Mouse (Mus musculus) forebrain, embryonic 11.5 days (tissue): Measurements from ENCODE around the gene Slc12a6. TPM values are rescaled to one million over a fixed set of nuclear protein-coding genes. Genes with fewer than 3 reads are reported as not detected.
A peak's percentile ranks its signal among the peaks of the same experiment; 100 is the strongest.

ENCODE experiments used
- ATAC-seq: fragments of 200-750 bp; cut with Nextera tagmentation; replicated peaks from 2 replicates; pipeline ENCODE4 v1.8.0; 2017; ENCODE audit warnings: moderate TSS enrichment; ENCODE audit not compliant: low FRiP score
- DNase-seq: peaks from one replicate; pipeline ENCODE4 v3.0.0-alpha.2; 2017; ENCODE audit warnings: low spot score
- H3K27ac ChIP-seq: fragments of 300-500 bp; sonication (generic); 2 replicates; pipeline ENCODE4 v1.5.1; 2014; ENCODE audit warnings: low read depth, low read length
- H3K27me3 ChIP-seq: fragments of 300-500 bp; sonication (generic); 2 replicates; pipeline ENCODE4 v1.6.1; 2014; ENCODE audit warnings: mild to moderate bottlenecking, low read length, mixed read lengths; ENCODE audit not compliant: control insufficient read depth, insufficient read depth
- H3K36me3 ChIP-seq: fragments of 300-500 bp; sonication (generic); 2 replicates; pipeline ENCODE4 v1.6.1; 2014; ENCODE audit warnings: mild to moderate bottlenecking, low read length, moderate library complexity, mixed read lengths; ENCODE audit not compliant: control insufficient read depth, insufficient read depth
- H3K4me1 ChIP-seq: fragments of 300-500 bp; sonication (generic); replicated peaks from 2 replicates; pipeline ENCODE4 v1.6.1; 2014; ENCODE audit warnings: low read length, mixed read lengths; ENCODE audit not compliant: control insufficient read depth, insufficient read depth
- H3K4me2 ChIP-seq: fragments of 300-500 bp; sonication (generic); 2 replicates; pipeline ENCODE4 v1.6.1; 2014; ENCODE audit warnings: low read depth, mild to moderate bottlenecking, low read length, moderate library complexity, mixed read lengths; ENCODE audit not compliant: severe bottlenecking
- H3K4me3 ChIP-seq: fragments of 300-500 bp; sonication (generic); 2 replicates; pipeline ENCODE4 v1.5.1; 2014; ENCODE audit warnings: low read depth, low read length
- H3K9ac ChIP-seq: fragments of 300-500 bp; sonication (generic); 2 replicates; pipeline ENCODE4 v1.6.1; 2014; ENCODE audit warnings: low read length
- H3K9me3 ChIP-seq: fragments of 300-500 bp; sonication (generic); 2 replicates; pipeline ENCODE4 v1.6.1; 2016; ENCODE audit warnings: low read length, mixed read lengths; ENCODE audit not compliant: control insufficient read depth
- WGBS: fragments of 180-500 bp; shearing (Covaris S2); extraction: QIAGEN DNeasy Blood & Tissue Kit; methylation state at CpG from one replicate; pipeline ENCODE4 v1.1.7; 2014; 5-methylcytosine and 5-hydroxymethylcytosine counted together
- polyA plus RNA-seq: library from polyadenylated mRNA; unstranded; fragments of >200 nt; fragmentation: Nextera tagmentation; extraction: Ambion mirVana; gene quantifications from 2 replicates; pipeline ENCODE4 v1.2.1, GENCODE M21; 2014

Slc12a6 gene
- polyA plus RNA-seq, 1 experiment from 2014 or later = 16.0 TPM

DNA sequence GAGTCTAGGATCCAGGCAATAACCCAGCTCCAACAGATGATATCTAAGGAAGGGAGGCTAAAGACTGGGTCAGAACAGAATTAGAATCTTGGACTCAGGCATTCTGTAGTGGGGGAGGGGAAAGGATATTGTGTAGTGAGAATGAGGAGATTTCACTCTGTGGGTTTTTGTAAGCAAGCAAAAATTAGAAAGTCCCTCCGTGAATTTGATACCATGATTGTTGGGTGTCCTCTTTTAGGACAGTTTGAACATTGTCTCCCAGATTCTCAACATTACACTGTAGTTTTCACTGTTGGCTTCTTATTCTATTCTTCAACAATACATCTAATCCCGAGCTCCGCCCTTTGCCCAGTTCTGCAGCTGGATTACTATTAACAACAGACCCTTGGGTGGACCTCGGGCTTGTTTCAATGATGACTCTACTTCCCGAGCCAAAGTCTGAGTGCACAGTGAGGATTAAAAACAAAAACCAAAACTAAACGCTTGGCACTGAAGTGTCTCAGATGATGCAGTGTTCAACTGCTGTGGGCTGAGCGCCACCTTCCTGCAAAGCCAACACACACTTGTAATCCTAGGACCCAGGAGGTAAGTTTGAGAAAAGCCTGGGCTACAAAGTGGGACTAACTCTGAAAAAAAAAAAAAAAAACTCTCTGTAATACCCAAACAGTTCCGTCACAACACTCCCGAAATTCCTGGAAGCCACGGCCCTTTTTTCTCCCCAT lies 6.2 kb upstream of the Slc12a6 start, which contains the start of gene Nutm1:
TSS of gene Nutm1 (minus strand) at position 51 of the 722 bp plus-strand sequence.
- DNase-seq (no peak), ATAC-seq (no peak)
- Histone ChIP-seq H3K27ac (no peak within 1 kb of the TSS), H3K4me2 (no peak within 1 kb of the TSS), H3K27me3 (no peaks in the 10 kb centered on the region), H3K36me3 (no peaks in the 10 kb centered on the region), H3K9ac (no peak within 1 kb of the TSS), H3K9me3 (no peaks in the 10 kb centered on the region), H3K4me3 (no peak within 1 kb of the TSS), H3K4me1 (no peaks in the 10 kb centered on the region)
- WGBS = 77% methylated on average over 10 of the region's 10 CpGs

GRCm38 (mm10) chr2:112261748-112262653 lies 3.6 kb upstream of the Slc12a6 start, which contains the start of gene Nop10:
Gene Nop10, plus strand, starts transcription at chr2:112261926.
- DNase-seq = peak; percentile 87
- ATAC-seq = peak; percentile 66
- H3K4me1 ChIP-seq = 0 out of 2 replicates have a peak, but pooled peaks cover 2% of the 10 kb centered on the region
- peak within 1 kb of the TSS; percentile 61 for H3K4me2 ChIP-seq
- H3K27me3 ChIP-seq = no peaks in the 10 kb centered on the region
- WGBS = under 1% methylated on average over 36 of the region's 36 CpGs
- no peaks in the 10 kb centered on the region for H3K36me3 ChIP-seq
- H3K4me3 ChIP-seq = peak within 1 kb of the TSS; percentile 57
- H3K9me3 ChIP-seq = no peaks in the 10 kb centered on the region
- H3K27ac ChIP-seq = no peak within 1 kb of the TSS
- H3K9ac ChIP-seq = peak within 1 kb of the TSS; percentile 59

- Histone ChIP-seq H3K36me3 (no peaks in the 10 kb centered on the region), H3K27me3 (no peaks in the 10 kb centered on the region), H3K4me1 (0 out of 2 replicates have a peak, but pooled peaks cover 2% of the 10 kb centered on the region), H3K9ac (peak overlapping the region; percentile 59; the same call in 1 of the 2 replicates), H3K4me2 (peak overlapping the region; percentile 61), H3K27ac (no peak overlapping the region), H3K4me3 (peak overlapping the region; percentile 57), H3K9me3 (no peaks in the 10 kb centered on the region)
- 36% methylated on average over 4 of the region's 4 CpGs for WGBS
- no peak for ATAC-seq
- DNase-seq = no peak
Observed at GRCm38 (mm10) chr2:112262779-112263295, 2.8 kb upstream of the Slc12a6 start.

DNA sequence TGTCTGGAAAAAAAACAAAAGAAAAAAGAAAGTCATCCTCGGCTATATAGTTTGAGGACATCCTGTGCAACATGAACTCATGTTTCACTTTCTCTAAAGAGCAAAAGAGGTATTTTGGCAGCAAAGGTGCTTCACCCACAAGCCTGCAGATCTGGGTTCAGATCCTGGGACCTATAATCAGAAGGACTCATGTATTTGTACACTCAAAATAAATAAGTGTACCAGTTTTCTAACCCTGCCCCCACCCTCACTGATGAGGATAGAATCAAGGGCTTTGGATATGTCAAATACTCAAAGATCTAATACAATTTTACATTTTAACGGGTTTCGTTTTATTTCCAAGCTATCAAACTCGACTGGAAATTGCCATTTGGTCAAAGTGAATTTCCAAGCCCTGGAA lies 1.3 kb upstream of the Slc12a6 start:
- H3K4me2 ChIP-seq = no peak overlapping the region
- ATAC-seq = no peak
- H3K9me3 ChIP-seq = no peaks in the 10 kb centered on the region

DNA sequence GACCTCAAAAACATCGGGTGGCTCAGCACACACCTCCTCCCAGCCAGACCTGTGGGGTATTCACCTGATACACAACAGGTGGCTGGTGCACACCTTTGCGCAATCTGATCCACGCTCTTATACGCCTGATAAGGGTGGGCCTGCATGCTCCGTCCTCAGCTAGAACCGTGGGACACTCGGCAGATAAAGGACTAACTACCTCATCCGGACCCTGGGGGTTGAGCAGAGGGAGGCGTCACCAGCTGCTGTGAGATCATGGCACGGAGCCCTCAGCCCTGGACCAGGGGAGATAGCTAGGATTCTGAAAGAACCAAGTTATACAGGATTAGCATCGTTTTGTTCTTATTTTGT lies 592 bp downstream of the Slc12a6 start, which contains the start of gene Gm21985:
TSS of gene Gm21985 (plus strand) at position 73 of the 351 bp plus-strand sequence.
- Histone ChIP-seq H3K36me3 (no peaks in the 10 kb centered on the region), H3K4me3 (peak within 1 kb of the TSS; percentile 73), H3K4me2 (peak within 1 kb of the TSS; percentile 88), H3K9ac (peak within 1 kb of the TSS; percentile 72), H3K4me1 (0 out of 2 replicates have a peak, but pooled peaks cover 2% of the 10 kb centered on the region), H3K27ac (peak within 1 kb of the TSS; percentile 90), H3K27me3 (no peaks in the 10 kb centered on the region), H3K9me3 (no peaks in the 10 kb centered on the region)
- DNase-seq (peak; percentile 71), ATAC-seq (peak; percentile 25)
- 2% methylated on average over 11 of the region's 11 CpGs for WGBS

More for the DNA sequence above, 1.3 kb upstream of the Slc12a6 start:
- WGBS = 83% methylated on average over 4 of the region's 4 CpGs
- 0 out of 2 replicates have a peak, but pooled peaks cover 2% of the 10 kb centered on the region for H3K4me1 ChIP-seq
- H3K27ac ChIP-seq = no peak overlapping the region
- H3K9ac ChIP-seq = no peak overlapping the region
- no peak for DNase-seq
- H3K27me3 ChIP-seq = no peaks in the 10 kb centered on the region
- H3K36me3 ChIP-seq = no peaks in the 10 kb centered on the region
- H3K4me3 ChIP-seq = no peak overlapping the region

- no peak for DNase-seq
- no peaks in the 10 kb centered on the region for H3K36me3 ChIP-seq
- H3K27me3 ChIP-seq = no peaks in the 10 kb centered on the region
- 67% methylated on average over 10 of the region's 10 CpGs for WGBS
- H3K27ac ChIP-seq = no peak overlapping the region
- peak overlapping the region; percentile 73 for H3K4me3 ChIP-seq
- 0 out of 2 replicates have a peak, but pooled peaks cover 2% of the 10 kb centered on the region for H3K4me1 ChIP-seq
- peak overlapping the region; percentile 17; the same call in 1 of the 2 replicates for H3K9ac ChIP-seq
- no peaks in the 10 kb centered on the region for H3K9me3 ChIP-seq
- peak overlapping the region; percentile 88 for H3K4me2 ChIP-seq
- ATAC-seq = no peak
Observed at GRCm38 (mm10) chr2:112266780-112267179, 1.2 kb downstream of the Slc12a6 start.

GRCm38 (mm10) chr2:112267547-112268269 lies 2.1 kb downstream of the Slc12a6 start:
- Histone ChIP-seq H3K4me2 (peak overlapping the region; percentile 18; the same call in 1 of the 2 replicates), H3K27me3 (no peaks in the 10 kb centered on the region), H3K27ac (no peak overlapping the region), H3K4me1 (0 out of 2 replicates have a peak, but pooled peaks cover 2% of the 10 kb centered on the region), H3K4me3 (no peak overlapping the region), H3K9ac (no peak overlapping the region), H3K9me3 (no peaks in the 10 kb centered on the region), H3K36me3 (no peaks in the 10 kb centered on the region)
- WGBS = 84% methylated on average over 8 of the region's 8 CpGs
- no peak for ATAC-seq
- DNase-seq = no peak

DNA sequence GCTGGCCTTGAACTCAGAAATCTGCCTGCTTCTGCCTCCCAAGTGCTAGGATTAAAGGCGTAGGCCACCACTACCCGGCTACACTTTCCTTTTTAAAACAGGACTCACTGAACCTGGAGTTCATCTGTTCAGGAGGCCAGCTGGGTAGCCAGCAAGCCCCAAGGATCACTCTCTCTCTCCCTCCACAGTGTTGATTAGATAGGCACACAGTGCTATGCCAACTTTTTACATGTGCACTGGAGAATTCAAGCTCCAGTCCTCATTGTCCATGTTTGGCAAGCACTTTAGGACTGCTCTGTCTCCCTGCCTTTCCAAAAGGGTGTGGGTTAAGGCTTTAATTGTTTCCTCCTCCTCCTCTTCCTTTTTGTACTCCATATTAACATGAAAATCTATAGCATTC lies 4.4 kb downstream of the Slc12a6 start:
- WGBS = 91% methylated on average over 2 of the region's 2 CpGs
- Histone ChIP-seq H3K9me3 (no peaks in the 10 kb centered on the region), H3K9ac (no peak overlapping the region), H3K4me1 (0 out of 2 replicates have a peak, but pooled peaks cover 2% of the 10 kb centered on the region), H3K4me2 (no peak overlapping the region), H3K36me3 (no peaks in the 10 kb centered on the region), H3K4me3 (no peak overlapping the region), H3K27me3 (no peaks in the 10 kb centered on the region), H3K27ac (no peak overlapping the region)
- ATAC-seq = no peak
- DNase-seq = no peak
